Mouse (Mus musculus) heart, embryonic 12.5 days (tissue): ENCODE results near the gene Man2b2. TPM values are rescaled to one million over a fixed set of nuclear protein-coding genes. Genes with fewer than 3 reads are reported as not detected.

Experiments
- ATAC-seq: fragments of 200-750 bp; cut with Nextera tagmentation; 2 replicates; pipeline ENCODE4 v1.8.0; 2017; ENCODE audit warnings: moderate TSS enrichment, moderate library complexity; ENCODE audit not compliant: insufficient number of reproducible peaks, low FRiP score
- H3K27ac ChIP-seq: fragments of 300-500 bp; sonication (generic); 2 replicates; pipeline ENCODE4 v1.5.1; 2016; ENCODE audit warnings: mild to moderate bottlenecking, moderate library complexity; ENCODE audit not compliant: poor library complexity, severe bottlenecking
- H3K27me3 ChIP-seq: fragments of 300-500 bp; sonication (generic); replicated peaks from 2 replicates; pipeline ENCODE4 v1.6.1; 2016; ENCODE audit warnings: mild to moderate bottlenecking, moderate library complexity
- H3K36me3 ChIP-seq: fragments of 300-500 bp; sonication (generic); 2 replicates; pipeline ENCODE4 v1.6.1; 2016; ENCODE audit warnings: mild to moderate bottlenecking, moderate library complexity
- H3K4me1 ChIP-seq: fragments of 300-500 bp; sonication (generic); replicated peaks from 2 replicates; pipeline ENCODE4 v1.6.1; 2016; ENCODE audit warnings: mild to moderate bottlenecking
- H3K4me2 ChIP-seq: fragments of 300-500 bp; sonication (generic); 2 replicates; pipeline ENCODE4 v1.6.1; 2016; ENCODE audit warnings: mild to moderate bottlenecking, moderate library complexity
- H3K4me3 ChIP-seq: fragments of 300-500 bp; sonication (generic); 2 replicates; pipeline ENCODE4 v1.5.1; 2016; ENCODE audit warnings: mild to moderate bottlenecking
- H3K9ac ChIP-seq: fragments of 300-500 bp; sonication (generic); 2 replicates; pipeline ENCODE4 v1.6.1; 2016; ENCODE audit warnings: mild to moderate bottlenecking, moderate library complexity
- H3K9me3 ChIP-seq: fragments of 300-500 bp; sonication (generic); replicated peaks from 2 replicates; pipeline ENCODE4 v1.6.1; 2016; ENCODE audit warnings: mild to moderate bottlenecking, moderate library complexity
- WGBS: fragments of 180-500 bp; shearing (Covaris S2); methylation state at CpG from one replicate; pipeline ENCODE4 v1.1.7; 2016; 5-methylcytosine and 5-hydroxymethylcytosine counted together
- polyA plus RNA-seq: library from polyadenylated mRNA; unstranded; fragments of >200 nt; fragmentation: Nextera tagmentation; extraction: Ambion mirVana; gene quantifications from 2 replicates; pipeline ENCODE4 v1.2.1, GENCODE M21; 2016

The Man2b2 gene
- 18.4 and 19.7 TPM in 2 replicates for polyA plus RNA-seq

GRCm38 (mm10) chr5:36829913-36830879 is at the start of gene Man2b2:
Man2b2 (minus strand) TSS chr5:36830653.
- ATAC-seq = peak; percentile 89
- Histone ChIP-seq H3K36me3 (peaks cover 23% of the 10 kb centered on the region), H3K4me3 (peak within 1 kb of the TSS; percentile 60), H3K27ac (no peak within 1 kb of the TSS), H3K4me1 (0 out of 2 replicates have a peak, but pooled peaks cover 11% of the 10 kb centered on the region), H3K4me2 (peak within 1 kb of the TSS; percentile 74), H3K9ac (peak within 1 kb of the TSS; percentile 64), H3K9me3 (no peaks in the 10 kb centered on the region), H3K27me3 (peaks cover 3% of the 10 kb centered on the region; the same call in 1 of the 2 replicates)
- 2% methylated on average over 46 of the region's 46 CpGs for WGBS

- no peak overlapping the region for H3K27ac ChIP-seq
- no peaks in the 10 kb centered on the region for H3K36me3 ChIP-seq
- H3K4me2 ChIP-seq = no peak overlapping the region
- no peaks in the 10 kb centered on the region for H3K9me3 ChIP-seq
- no peak overlapping the region for H3K9ac ChIP-seq
- peaks cover 34% of the 10 kb centered on the region for H3K27me3 ChIP-seq
- no peak for ATAC-seq
- WGBS = 75% methylated on average over 4 of the region's 4 CpGs
- H3K4me3 ChIP-seq = no peak overlapping the region
- no peaks in the 10 kb centered on the region for H3K4me1 ChIP-seq
Observed at GRCm38 (mm10) chr5:36878801-36879200, 48.3 kb upstream of the Man2b2 start.

GRCm38 (mm10) chr5:36877641-36878040 is 47.2 kb upstream of the Man2b2 start:
- no peak overlapping the region for H3K4me3 ChIP-seq
- ATAC-seq = no peak
- no peak overlapping the region for H3K4me2 ChIP-seq
- no peaks in the 10 kb centered on the region for H3K4me1 ChIP-seq
- H3K9me3 ChIP-seq = no peaks in the 10 kb centered on the region
- no peaks in the 10 kb centered on the region for H3K36me3 ChIP-seq
- WGBS = 63% methylated on average over 2 of the region's 2 CpGs
- peaks cover 39% of the 10 kb centered on the region for H3K27me3 ChIP-seq
- H3K27ac ChIP-seq = no peak overlapping the region
- no peak overlapping the region for H3K9ac ChIP-seq

- H3K4me1 ChIP-seq = no peaks in the 10 kb centered on the region
- no peak for ATAC-seq
Observed at GRCm38 (mm10) chr5:36876777-36877396, 46.4 kb upstream of the Man2b2 start.

GRCm38 (mm10) chr5:36875956-36876355 is 45.5 kb upstream of the Man2b2 start:
- Histone ChIP-seq H3K4me1 (no peaks in the 10 kb centered on the region), H3K9me3 (peaks cover 8% of the 10 kb centered on the region), H3K27ac (no peak overlapping the region), H3K9ac (no peak overlapping the region), H3K4me3 (no peak overlapping the region), H3K27me3 (peaks cover 55% of the 10 kb centered on the region), H3K36me3 (no peaks in the 10 kb centered on the region), H3K4me2 (no peak overlapping the region)
- ATAC-seq = no peak
- WGBS = 65% methylated on average over 4 of the region's 4 CpGs

More at GRCm38 (mm10) chr5:36876777-36877396, 46.4 kb upstream of the Man2b2 start:
- no peak overlapping the region for H3K4me2 ChIP-seq
- 63% methylated on average over 7 of the region's 7 CpGs for WGBS
- no peak overlapping the region for H3K9ac ChIP-seq
- no peak overlapping the region for H3K4me3 ChIP-seq
- no peak overlapping the region for H3K27ac ChIP-seq
- no peaks in the 10 kb centered on the region for H3K36me3 ChIP-seq
- peaks cover 46% of the 10 kb centered on the region for H3K27me3 ChIP-seq
- peaks cover under 1% of the 10 kb centered on the region; the same call in 1 of the 2 replicates for H3K9me3 ChIP-seq

- no peaks in the 10 kb centered on the region for H3K36me3 ChIP-seq
- peaks cover 8% of the 10 kb centered on the region for H3K9me3 ChIP-seq
- peaks cover 21% of the 10 kb centered on the region for H3K4me1 ChIP-seq
- H3K27me3 ChIP-seq = peaks cover 98% of the 10 kb centered on the region
- no peak overlapping the region for H3K9ac ChIP-seq
- no peak overlapping the region for H3K4me2 ChIP-seq
- ATAC-seq = no peak
- H3K27ac ChIP-seq = no peak overlapping the region
- H3K4me3 ChIP-seq = no peak overlapping the region
- WGBS = 76% methylated on average over 6 of the region's 6 CpGs
Observed at GRCm38 (mm10) chr5:36870916-36871315, 40.5 kb upstream of the Man2b2 start.

GRCm38 (mm10) chr5:36869578-36870236 is 39.3 kb upstream of the Man2b2 start:
- no peak for ATAC-seq
- H3K27ac ChIP-seq = no peak overlapping the region
- peak overlapping the region; percentile 56 for H3K4me3 ChIP-seq
- H3K9me3 ChIP-seq = peaks cover 8% of the 10 kb centered on the region
- peaks cover 99% of the 10 kb centered on the region for H3K27me3 ChIP-seq
- WGBS = under 1% methylated on average over 55 of the region's 56 CpGs
- H3K4me2 ChIP-seq = peak overlapping the region; percentile 85
- H3K36me3 ChIP-seq = no peaks in the 10 kb centered on the region
- H3K9ac ChIP-seq = peak overlapping the region; percentile 34; the same call in 1 of the 2 replicates
- peaks cover 21% of the 10 kb centered on the region for H3K4me1 ChIP-seq

- no peak overlapping the region for H3K9ac ChIP-seq
- peak overlapping the region; percentile 85 for H3K4me2 ChIP-seq
Observed at GRCm38 (mm10) chr5:36869186-36869577, 38.7 kb upstream of the Man2b2 start.

GRCm38 (mm10) chr5:36868266-36869090 is 38.0 kb upstream of the Man2b2 start, which contains the start of gene Ppp2r2c:
Ppp2r2c (plus strand) TSS chr5:36868513.
- H3K9ac ChIP-seq = peak within 1 kb of the TSS; percentile 24; the same call in 1 of the 2 replicates
- no peak within 1 kb of the TSS for H3K27ac ChIP-seq
- no peak for ATAC-seq
- H3K9me3 ChIP-seq = peaks cover 8% of the 10 kb centered on the region
- peak within 1 kb of the TSS; percentile 56 for H3K4me3 ChIP-seq
- H3K36me3 ChIP-seq = no peaks in the 10 kb centered on the region
- H3K4me2 ChIP-seq = peak within 1 kb of the TSS; percentile 85
- H3K4me1 ChIP-seq = peaks cover 21% of the 10 kb centered on the region
- H3K27me3 ChIP-seq = peaks cover 99% of the 10 kb centered on the region
- WGBS = 2% methylated on average over 96 of the region's 108 CpGs

More at GRCm38 (mm10) chr5:36869186-36869577, 38.7 kb upstream of the Man2b2 start:
- H3K27me3 ChIP-seq = peaks cover 99% of the 10 kb centered on the region
- ATAC-seq = no peak
- H3K36me3 ChIP-seq = no peaks in the 10 kb centered on the region
- no peak overlapping the region for H3K27ac ChIP-seq
- 3% methylated on average over 7 of the region's 7 CpGs for WGBS
- peaks cover 21% of the 10 kb centered on the region for H3K4me1 ChIP-seq
- H3K9me3 ChIP-seq = peaks cover 8% of the 10 kb centered on the region
- H3K4me3 ChIP-seq = peak overlapping the region; percentile 56

GRCm38 (mm10) chr5:36867561-36867960 is 37.1 kb upstream of the Man2b2 start:
- no peak for ATAC-seq
- H3K36me3 ChIP-seq = no peaks in the 10 kb centered on the region

More at GRCm38 (mm10) chr5:36867561-36867960, 37.1 kb upstream of the Man2b2 start:
- H3K9me3 ChIP-seq = peaks cover 8% of the 10 kb centered on the region
- H3K27ac ChIP-seq = no peak overlapping the region
- H3K4me2 ChIP-seq = no peak overlapping the region
- 5% methylated on average over 6 of the region's 6 CpGs for WGBS
- H3K4me1 ChIP-seq = peaks cover 21% of the 10 kb centered on the region
- H3K27me3 ChIP-seq = peaks cover 99% of the 10 kb centered on the region
- H3K9ac ChIP-seq = no peak overlapping the region
- no peak overlapping the region for H3K4me3 ChIP-seq
